Comparison of ENCODE assay signal across 8 mouse cellular contexts in the genomic region with DNA sequence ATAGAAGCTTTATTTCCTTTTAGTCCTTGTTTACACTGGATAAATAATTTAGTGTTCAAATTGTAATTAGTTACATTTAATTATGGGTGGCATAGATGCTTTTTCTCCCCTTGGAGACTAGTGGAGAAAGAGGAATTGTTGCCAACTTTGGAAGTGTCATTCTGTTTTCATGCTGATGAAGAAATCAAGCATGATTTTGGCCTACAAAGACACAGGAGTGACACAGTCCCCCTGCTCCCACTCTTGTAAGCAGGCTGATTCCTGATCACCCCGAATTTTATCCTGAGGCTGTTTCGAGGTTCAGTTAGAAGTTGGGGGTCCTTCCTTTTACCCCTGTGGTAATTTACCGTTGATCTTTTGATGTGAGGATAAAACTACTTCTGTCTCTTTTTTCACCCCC. TPM values are rescaled to one million over a fixed set of nuclear protein-coding genes. Genes with fewer than 3 reads are reported as not detected.
DNase-seq lines count a peak whose midpoint lies in the region; ATAC-seq and TF ChIP-seq lines count a peak whose summit lies in the region.

No protein-coding gene starts in this region.

- no peak for TF ChIP-seq CTCF in kidney, adult 2 months (conservative IDR thresholded peaks at IDR 0.05; ENCODE audit: insufficient read depth, insufficient read length, low read depth, low read length)
- no peak for TF ChIP-seq CTCF in hindbrain, postnatal 0 days (IDR thresholded peaks at IDR 0.05; ENCODE audit: low read depth)

- no peaks in the 10 kb centered on the region for H3K36me3 ChIP-seq in kidney, embryonic 14.5 days (ENCODE audit: control insufficient read depth, insufficient read depth, low read length)
- H3K36me3 ChIP-seq in kidney, adult 2 months (ENCODE audit: control insufficient read depth, insufficient read depth, low read length), result no peaks in the 10 kb centered on the region
- H3K36me3 ChIP-seq in embryonic facial prominence, embryonic 10.5 days (replicated peaks), result no peaks in the 10 kb centered on the region
- H3K36me3 ChIP-seq in hindbrain, postnatal 0 days (ENCODE audit: insufficient read depth, low read length), result no peaks in the 10 kb centered on the region
- H3K36me3 ChIP-seq in midbrain, embryonic 16.5 days (ENCODE audit: control insufficient read depth, insufficient read depth, low read length), result no peaks in the 10 kb centered on the region

- no peak for TF ChIP-seq POLR2A in kidney, adult 2 months (IDR thresholded peaks at IDR 0.05; ENCODE audit: low read depth, low read length)

- H3K4me1 ChIP-seq in kidney, embryonic 14.5 days (ENCODE audit: control insufficient read depth, insufficient read depth, low read length), result peaks cover 18% of the 10 kb centered on the region; the same call in 1 of the 2 replicates
- peaks cover 11% of the 10 kb centered on the region for H3K4me1 ChIP-seq in kidney, adult 2 months (ENCODE audit: control insufficient read depth, insufficient read depth, low read length)
- H3K4me1 ChIP-seq in embryonic facial prominence, embryonic 10.5 days, result peaks cover 68% of the 10 kb centered on the region
- H3K4me1 ChIP-seq in hindbrain, postnatal 0 days (ENCODE audit: insufficient read depth, low read length), result peaks cover 16% of the 10 kb centered on the region
- peaks cover 47% of the 10 kb centered on the region for H3K4me1 ChIP-seq in midbrain, embryonic 16.5 days (ENCODE audit: control insufficient read depth, insufficient read depth, low read length)

- no peak overlapping the region for H3K9ac ChIP-seq in kidney, embryonic 14.5 days (ENCODE audit: low read depth, low read length)
- H3K9ac ChIP-seq in hindbrain, postnatal 0 days (replicated peaks; ENCODE audit: low read length), result no peak overlapping the region; the same call in 1 of the 2 replicates
- H3K9ac ChIP-seq in midbrain, embryonic 16.5 days (ENCODE audit: low read depth, low read length), result peak overlapping the region; percentile 88

- H3K27me3 ChIP-seq in kidney, embryonic 14.5 days (ENCODE audit: control insufficient read depth, insufficient read depth, low read length), result no peaks in the 10 kb centered on the region
- H3K27me3 ChIP-seq in kidney, adult 2 months (replicated peaks; ENCODE audit: control insufficient read depth, insufficient read depth, low read length), result no peaks in the 10 kb centered on the region
- H3K27me3 ChIP-seq in embryonic facial prominence, embryonic 10.5 days (replicated peaks; ENCODE audit: low read depth, poor library complexity, severe bottlenecking), result peaks cover 8% of the 10 kb centered on the region
- H3K27me3 ChIP-seq in hindbrain, postnatal 0 days (ENCODE audit: insufficient read depth, low read length), result no peaks in the 10 kb centered on the region
- no peaks in the 10 kb centered on the region for H3K27me3 ChIP-seq in midbrain, embryonic 16.5 days (ENCODE audit: control insufficient read depth, insufficient read depth, low read depth, low read length)

- no peak for DNase-seq in kidney, adult 2 months
- no peak for DNase-seq in embryonic facial prominence, embryonic 10.5 days (ENCODE audit: low spot score)
- DNase-seq in hindbrain, postnatal 0 days (ENCODE audit: low spot score), result no peak
- DNase-seq in urinary bladder, postnatal 25 days (ENCODE audit: low spot score), result no peak
- DNase-seq in cerebellum, adult 11-12 months, result no peak

- no peak overlapping the region for H3K27ac ChIP-seq in kidney, embryonic 14.5 days (ENCODE audit: low read depth, low read length)
- H3K27ac ChIP-seq in kidney, adult 2 months (ENCODE audit: insufficient read depth, low read depth, low read length), result no peak overlapping the region
- H3K27ac ChIP-seq in embryonic facial prominence, embryonic 10.5 days (replicated peaks), result no peak overlapping the region
- no peak overlapping the region for H3K27ac ChIP-seq in hindbrain, postnatal 0 days
- no peak overlapping the region for H3K27ac ChIP-seq in midbrain, embryonic 16.5 days (ENCODE audit: low read length)

- peak overlapping the region; percentile 89 for H3K4me2 ChIP-seq in kidney, embryonic 14.5 days (replicated peaks; ENCODE audit: low read depth, low read length)
- H3K4me2 ChIP-seq in hindbrain, postnatal 0 days (ENCODE audit: low read depth, low read length), result peak overlapping the region; percentile 89
- peak overlapping the region; percentile 78 for H3K4me2 ChIP-seq in midbrain, embryonic 16.5 days (ENCODE audit: low read length)

- no peaks in the 10 kb centered on the region for H3K9me3 ChIP-seq in kidney, embryonic 14.5 days (ENCODE audit: control insufficient read depth, low read length)
- no peaks in the 10 kb centered on the region for H3K9me3 ChIP-seq in embryonic facial prominence, embryonic 10.5 days
- no peaks in the 10 kb centered on the region for H3K9me3 ChIP-seq in hindbrain, postnatal 0 days (ENCODE audit: low read length)
- no peaks in the 10 kb centered on the region for H3K9me3 ChIP-seq in midbrain, embryonic 16.5 days (replicated peaks; ENCODE audit: control insufficient read depth, low read length, poor library complexity, severe bottlenecking)

- ATAC-seq in kidney, embryonic 14.5 days (ENCODE audit: low FRiP score, low TSS enrichment), result no peak
- no peak for ATAC-seq in hindbrain, postnatal 0 days
- no peak for ATAC-seq in midbrain, embryonic 16.5 days
- no peak for ATAC-seq in activated CD4-positive, CD25-positive, alpha-beta regulatory T cell, adult 4 months

- H3K4me3 ChIP-seq in kidney, embryonic 14.5 days (ENCODE audit: low read length), result peak overlapping the region; percentile 87
- H3K4me3 ChIP-seq in kidney, adult 2 months (ENCODE audit: insufficient read depth, low read depth, low read length), result no peak overlapping the region
- H3K4me3 ChIP-seq in embryonic facial prominence, embryonic 10.5 days, result peak overlapping the region; percentile 88
- peak overlapping the region; percentile 71 for H3K4me3 ChIP-seq in hindbrain, postnatal 0 days (ENCODE audit: low read length)
- peak overlapping the region; percentile 72 for H3K4me3 ChIP-seq in midbrain, embryonic 16.5 days (ENCODE audit: low read depth, low read length)

- WGBS in kidney, embryonic 14.5 days, result 43% methylated on average over 3 of the region's 3 CpGs
- WGBS in kidney, adult 2 months, result 83% methylated on average over 3 of the region's 3 CpGs
- WGBS in embryonic facial prominence, embryonic 10.5 days, result 33% methylated on average over 3 of the region's 3 CpGs
- 31% methylated on average over 3 of the region's 3 CpGs for WGBS in hindbrain, postnatal 0 days
- 36% methylated on average over 3 of the region's 3 CpGs for WGBS in midbrain, embryonic 16.5 days

RNA-seq across cellular contexts. Expression of a gene that starts 1.7 kb away (rescaled TPM):
- polyA plus RNA-seq in kidney, embryonic 14.5 days (2014; fragmentation: Nextera tagmentation; extraction: Ambion mirVana), result 9.7 and 12.1 TPM in 2 replicates
- 10.7 and 11.3 TPM in 2 replicates for polyA plus RNA-seq in kidney, adult 2 months (2012; rRNA removed)
- 11.5 and 11.6 TPM in 2 replicates for polyA plus RNA-seq in embryonic facial prominence, embryonic 10.5 days (2016; fragmentation: Nextera tagmentation; extraction: Ambion mirVana)
- total RNA-seq in hindbrain, postnatal 0 days (2014; rRNA removed), result 27.1 and 28.9 TPM in 2 replicates
- polyA plus RNA-seq in hindbrain, postnatal 0 days (2015; fragmentation: Nextera tagmentation; extraction: Ambion mirVana), result 9.8 and 11.3 TPM in 2 replicates
- 14.4 and 15.7 TPM in 2 replicates for polyA plus RNA-seq in midbrain, embryonic 16.5 days (2015; fragmentation: Nextera tagmentation; extraction: Ambion mirVana)
- 10 to 100 TPM; 14.6 to 17.4 TPM for polyA plus RNA-seq in activated CD4-positive, CD25-positive, alpha-beta regulatory T cell, adult 4 months (2017; shearing (Covaris generic))
